Mouse (Mus musculus) G1E-ER4 (cell line): Measurements from ENCODE around the gene Prss43. TPM values are rescaled to one million over a fixed set of nuclear protein-coding genes. Genes with fewer than 3 reads are reported as not detected.

Experiments used
- GATA1 ChIP-seq: IDR thresholded peaks from one replicate; pipeline ENCODE4 v1.8.0; 2012; ENCODE audit warnings: low read length, inconsistent platforms
- polyA plus RNA-seq: library from polyadenylated mRNA; stranded (reverse); fragments of >175 nt; gene quantifications from 2 replicates; pipeline ENCODE4 v1.2.3, GENCODE M21; 2012

The Prss43 gene
- polyA plus RNA-seq, 1 experiment = not detected

- TF ChIP-seq GATA1 = no peak
Observed at GRCm38 (mm10) chr9:110874660-110875191, 48.2 kb downstream of the Prss43 start.

- TF ChIP-seq GATA1 = no peak
Observed at GRCm38 (mm10) chr9:110875288-110875695, 48.8 kb downstream of the Prss43 start.

DNA sequence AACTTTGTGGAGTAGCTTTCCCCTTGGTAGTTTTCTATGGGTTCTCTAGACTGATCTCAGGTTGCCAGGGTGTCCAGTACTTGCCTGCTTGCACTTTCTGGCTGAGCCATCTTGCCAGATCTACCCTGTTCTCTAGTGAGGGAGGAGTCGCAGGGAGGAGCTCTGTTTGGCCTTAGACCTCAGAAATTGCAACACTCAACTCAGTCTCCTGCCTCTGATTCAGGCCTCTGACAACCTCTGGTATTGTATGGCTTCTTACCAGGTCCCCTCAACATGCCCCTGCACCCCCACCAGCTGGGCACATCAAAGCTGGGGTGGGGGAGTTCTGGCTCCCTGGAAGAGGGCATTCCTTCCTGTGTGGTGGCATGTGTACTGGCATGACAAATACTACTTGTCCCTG is 50.9 kb downstream of the Prss43 start:
- no peak for TF ChIP-seq GATA1

DNA sequence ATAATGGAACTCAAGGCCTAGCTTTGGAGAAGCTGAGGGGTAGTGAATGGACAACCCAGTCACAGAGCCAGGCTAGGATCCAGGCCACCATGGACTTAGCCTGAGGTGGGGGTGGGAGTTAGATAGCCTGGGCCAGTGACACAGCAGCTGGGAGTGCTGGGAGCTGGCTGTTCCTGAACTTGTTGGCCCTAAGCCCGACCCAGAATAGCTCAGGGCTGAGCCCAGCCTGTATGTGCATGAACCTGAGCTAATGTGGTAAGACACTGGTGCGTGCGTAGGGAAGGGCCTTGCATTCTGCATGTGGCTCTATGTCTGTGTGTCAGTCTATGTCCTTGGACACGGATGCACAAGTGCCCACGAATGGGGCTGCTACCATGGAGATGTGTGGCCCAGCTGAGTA is 51.4 kb downstream of the Prss43 start:
- TF ChIP-seq GATA1 = no peak

- TF ChIP-seq GATA1 = no peak
Observed at GRCm38 (mm10) chr9:110879191-110879920, 52.9 kb downstream of the Prss43 start, which contains the start of gene Als2cl. Gene Als2cl, plus strand, starts transcription at chr9:110879870.

DNA sequence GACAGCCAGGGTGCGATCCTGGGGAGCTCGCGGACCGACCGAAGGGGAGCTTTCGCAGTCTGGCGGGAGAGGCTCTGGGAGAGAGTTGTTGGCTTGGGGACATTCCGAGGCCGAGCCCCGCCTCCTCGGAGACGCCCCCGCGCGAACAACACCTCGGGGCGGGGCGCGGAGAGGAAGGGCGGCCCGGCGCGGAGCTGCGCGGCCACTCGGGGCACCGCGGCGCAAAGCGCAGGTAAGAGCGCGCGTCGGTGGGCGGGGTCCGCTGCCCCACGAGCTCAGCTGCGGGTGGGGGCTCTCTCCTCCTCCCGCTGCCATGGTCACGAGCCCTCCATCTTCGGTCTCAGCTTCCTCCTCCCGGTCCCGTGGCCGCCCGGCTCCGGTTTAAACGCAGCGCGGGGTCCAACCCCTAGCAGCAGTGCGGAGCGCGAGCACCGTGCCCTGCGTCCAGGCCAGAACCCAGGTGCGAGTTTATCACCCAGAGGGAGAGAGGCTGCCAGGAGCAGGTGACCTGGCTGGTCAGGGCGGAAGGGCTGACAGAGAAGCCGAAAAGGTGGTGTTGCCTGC is 53.6 kb downstream of the Prss43 start, which contains the start of gene Tmie:
Gene Tmie, minus strand, starts transcription at position 116 of the 564 bp plus-strand sequence.
- TF ChIP-seq GATA1 = no peak

DNA sequence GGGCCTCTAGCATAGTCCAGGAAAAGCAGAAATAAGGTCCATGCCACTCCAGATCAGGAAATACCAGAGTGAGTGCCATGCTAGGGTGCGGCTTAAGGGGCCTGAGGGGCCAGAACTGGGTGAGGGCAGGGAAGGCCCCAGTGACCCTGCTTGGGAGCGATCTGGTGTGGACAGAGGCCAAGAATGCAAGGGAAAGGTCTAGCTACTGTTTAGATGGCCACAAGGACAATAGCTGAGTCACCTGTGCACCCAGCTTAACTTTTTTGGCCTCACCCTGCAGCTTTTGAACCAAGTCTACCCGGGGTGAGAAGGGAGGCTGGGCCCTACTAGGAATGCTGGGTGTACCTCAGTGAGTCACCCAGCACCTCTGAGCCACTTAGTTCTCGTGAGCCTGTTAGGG is 54.3 kb downstream of the Prss43 start:
- no peak for TF ChIP-seq GATA1

Other genes with a start within 250 kb of the Prss43 start
- gene Nradd, start 202.2 kb upstream of the Prss43 start, polyA plus RNA-seq = 3.2 and 4.1 TPM in 2 replicates
- gene Nbeal2, start 172.5 kb upstream of the Prss43 start, polyA plus RNA-seq = 82.0 and 88.5 TPM in 2 replicates
- 420 and 613 TPM in 2 replicates for gene Ccdc12, start 170.2 kb upstream of the Prss43 start, polyA plus RNA-seq
- gene Myl3, start 84.8 kb upstream of the Prss43 start, polyA plus RNA-seq = not detected in 2 replicates
- 0.02 TPM in 1 of 2 replicates, not detected in the other for gene Pth1r, start 79.5 kb upstream of the Prss43 start, polyA plus RNA-seq
- gene Prss42, start 28.5 kb upstream of the Prss43 start, polyA plus RNA-seq = not detected in 2 replicates
- gene Prss44, start 12.7 kb upstream of the Prss43 start, polyA plus RNA-seq = not detected in 2 replicates
- gene Prss45, start 7.9 kb downstream of the Prss43 start, polyA plus RNA-seq = not detected in 2 replicates
- not detected in 2 replicates for gene Prss46, start 17.8 kb downstream of the Prss43 start, polyA plus RNA-seq
- gene Prss50, start 31.3 kb downstream of the Prss43 start, polyA plus RNA-seq = not detected in 2 replicates
- gene Als2cl, start 53.2 kb downstream of the Prss43 start, polyA plus RNA-seq = not detected in 2 replicates
- gene Tmie, start 53.4 kb downstream of the Prss43 start, polyA plus RNA-seq = not detected in 2 replicates
- not detected in 2 replicates for gene Fam240a, start 90.2 kb downstream of the Prss43 start, polyA plus RNA-seq
- gene Tdgf1, start 119.5 kb downstream of the Prss43 start, polyA plus RNA-seq = not detected in 2 replicates
- not detected in 2 replicates for gene Lrrc2, start 124.9 kb downstream of the Prss43 start, polyA plus RNA-seq
- gene Rtp3, start 163.9 kb downstream of the Prss43 start, polyA plus RNA-seq = not detected in 2 replicates
- not detected in 2 replicates for gene Ltf, start 192.6 kb downstream of the Prss43 start, polyA plus RNA-seq
- 0.37 and 3.4 TPM in 2 replicates for gene Ccrl2, start 230.8 kb downstream of the Prss43 start, polyA plus RNA-seq